Mouse (Mus musculus) cerebellum, adult 8-10 months (tissue): Measurements from ENCODE around the gene Pwwp2a.

Experiments used
- DNase-seq: peaks from one replicate; pipeline ENCODE4 v3.0.0; 2022

The Pwwp2a gene

GRCm38 (mm10) chr11:43681472-43682414, at the start of gene Pwwp2a:
Gene Pwwp2a (plus strand): TSS chr11:43681998.
- DNase-seq, result peak; percentile 99

- no peak for DNase-seq
These were observed 49.2 kb upstream of the Pwwp2a start for GRCm38 (mm10) chr11:43632566-43632965.

GRCm38 (mm10) chr11:43633165-43633564, 48.6 kb upstream of the Pwwp2a start:
- no peak for DNase-seq

- no peak for DNase-seq
These were observed 48.0 kb upstream of the Pwwp2a start for GRCm38 (mm10) chr11:43633658-43634401.

- no peak for DNase-seq
These were observed 45.0 kb upstream of the Pwwp2a start for GRCm38 (mm10) chr11:43636761-43637160.

GRCm38 (mm10) chr11:43638486-43638885, 43.3 kb upstream of the Pwwp2a start:
- DNase-seq, result no peak

GRCm38 (mm10) chr11:43643180-43643591, 38.6 kb upstream of the Pwwp2a start:
- DNase-seq, result peak; percentile 12

GRCm38 (mm10) chr11:43645286-43645685, 36.5 kb upstream of the Pwwp2a start:
- DNase-seq, result no peak

- DNase-seq, result no peak
These were observed 28.7 kb upstream of the Pwwp2a start for GRCm38 (mm10) chr11:43653051-43653475.

GRCm38 (mm10) chr11:43656464-43656863, 25.3 kb upstream of the Pwwp2a start:
- no peak for DNase-seq

GRCm38 (mm10) chr11:43658010-43658409, 23.8 kb upstream of the Pwwp2a start:
- DNase-seq, result no peak

- DNase-seq, result no peak
These were observed 14.6 kb upstream of the Pwwp2a start for GRCm38 (mm10) chr11:43667038-43667745.

- peak; percentile 73 for DNase-seq
These were observed 818 bp downstream of the Pwwp2a start for GRCm38 (mm10) chr11:43682415-43683217.

- no peak for DNase-seq
These were observed 7.1 kb downstream of the Pwwp2a start for GRCm38 (mm10) chr11:43688850-43689249.

GRCm38 (mm10) chr11:43696623-43697022, 14.8 kb downstream of the Pwwp2a start:
- no peak for DNase-seq

- DNase-seq, result no peak
These were observed 16.8 kb downstream of the Pwwp2a start for GRCm38 (mm10) chr11:43698621-43699020.

GRCm38 (mm10) chr11:43700291-43700690, 18.5 kb downstream of the Pwwp2a start:
- no peak for DNase-seq

- DNase-seq, result no peak
These were observed 21.8 kb downstream of the Pwwp2a start for GRCm38 (mm10) chr11:43703552-43703951.

- DNase-seq, result no peak
These were observed 24.0 kb downstream of the Pwwp2a start for GRCm38 (mm10) chr11:43705751-43706150.

GRCm38 (mm10) chr11:43708409-43708808, 26.6 kb downstream of the Pwwp2a start:
- DNase-seq, result no peak

GRCm38 (mm10) chr11:43712178-43712577, 30.4 kb downstream of the Pwwp2a start:
- peak; percentile 53 for DNase-seq

GRCm38 (mm10) chr11:43723411-43723810, 41.6 kb downstream of the Pwwp2a start:
- DNase-seq, result no peak
